Mouse (Mus musculus) c-Kit-positive CD71-negative TER-119-negative erythroid progenitor cells, embryonic 14.5 days (primary cell): ENCODE measurements at regions not wholly inside any gene's neighbourhood (a gene's known extent, or its start where the extent isn't known, plus 50 kb on each side); places are given as distances from the start of the nearest gene placed in this dataset.
A peak's percentile ranks its signal among the peaks of the same experiment; 100 is the strongest.
"Not testable (repeated sequence)": the region's sequence is repeated elsewhere in the genome, so short reads cannot be mapped to it uniquely, and the experiment has no call there.

Experiments used
- DNase-seq: peaks from one replicate; pipeline ENCODE4 v3.0.0-alpha.2; 2013; ENCODE audit warnings: low read depth

DNA sequence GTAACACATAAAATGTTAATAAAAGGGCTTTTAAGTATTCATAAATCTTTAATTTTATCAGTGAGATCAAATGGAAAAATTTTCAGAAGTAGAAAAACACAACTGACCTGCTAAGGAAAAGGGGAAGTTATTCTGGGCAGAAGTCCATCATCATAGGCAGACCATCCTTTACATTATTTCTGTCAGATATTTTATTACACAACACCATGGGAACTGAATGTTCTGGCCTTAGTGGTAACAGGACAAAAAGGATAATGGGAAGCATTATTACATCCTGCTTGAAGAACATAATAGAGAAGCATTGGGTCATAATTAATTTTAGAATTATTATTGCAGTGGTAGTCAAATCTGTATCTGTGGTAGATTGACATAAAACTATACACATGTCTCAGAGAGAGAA, 603.5 kb upstream of the Gje1 start:
- no peak for DNase-seq

DNA sequence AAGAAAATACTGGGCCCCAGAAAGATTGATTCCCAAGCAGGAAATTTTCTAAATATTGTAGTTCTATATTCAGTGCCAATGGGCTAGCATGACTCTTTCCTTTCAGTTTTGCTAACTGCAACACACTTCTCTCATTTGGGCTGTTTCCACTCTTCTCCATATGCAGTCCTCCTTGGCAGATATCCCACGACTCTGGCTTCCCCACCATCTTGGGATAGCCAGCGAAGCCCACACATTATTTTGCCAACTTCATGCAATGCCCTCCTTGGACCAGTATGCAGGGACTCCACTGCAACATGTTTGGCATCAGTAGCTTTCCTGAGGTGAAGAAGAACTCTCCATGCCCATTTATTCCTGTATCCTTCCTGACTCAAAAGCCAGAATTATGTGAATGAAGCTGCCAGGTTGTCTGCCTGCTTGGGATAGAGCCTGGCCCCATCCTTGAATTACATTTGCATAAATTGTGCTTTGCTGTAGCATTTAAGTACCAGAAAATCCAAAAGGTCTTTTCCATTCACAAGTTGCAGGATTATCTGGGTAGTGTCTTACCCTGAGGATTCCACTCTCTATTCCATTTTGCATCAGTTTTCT, 599.1 kb upstream of the Gje1 start:
- no peak for DNase-seq

DNA sequence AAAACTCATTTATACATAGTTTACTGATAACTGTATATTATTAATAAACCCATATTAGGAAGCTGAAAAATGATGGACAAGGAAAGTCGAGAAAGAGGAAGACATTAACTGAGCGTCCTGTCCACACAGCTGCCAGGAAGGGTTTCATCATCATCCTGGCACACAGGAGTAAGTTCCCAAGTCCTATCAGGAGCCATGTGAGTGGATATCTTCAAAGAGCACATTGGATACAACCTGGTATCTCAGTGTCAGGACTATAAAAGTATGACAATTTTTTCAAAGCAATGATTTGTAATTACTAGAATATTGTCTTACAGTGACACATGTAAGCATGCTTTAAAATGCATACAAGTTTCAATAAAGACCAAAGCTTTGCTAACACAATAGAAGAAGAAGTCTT, 592.6 kb upstream of the Gje1 start:
- DNase-seq, result no peak

DNA sequence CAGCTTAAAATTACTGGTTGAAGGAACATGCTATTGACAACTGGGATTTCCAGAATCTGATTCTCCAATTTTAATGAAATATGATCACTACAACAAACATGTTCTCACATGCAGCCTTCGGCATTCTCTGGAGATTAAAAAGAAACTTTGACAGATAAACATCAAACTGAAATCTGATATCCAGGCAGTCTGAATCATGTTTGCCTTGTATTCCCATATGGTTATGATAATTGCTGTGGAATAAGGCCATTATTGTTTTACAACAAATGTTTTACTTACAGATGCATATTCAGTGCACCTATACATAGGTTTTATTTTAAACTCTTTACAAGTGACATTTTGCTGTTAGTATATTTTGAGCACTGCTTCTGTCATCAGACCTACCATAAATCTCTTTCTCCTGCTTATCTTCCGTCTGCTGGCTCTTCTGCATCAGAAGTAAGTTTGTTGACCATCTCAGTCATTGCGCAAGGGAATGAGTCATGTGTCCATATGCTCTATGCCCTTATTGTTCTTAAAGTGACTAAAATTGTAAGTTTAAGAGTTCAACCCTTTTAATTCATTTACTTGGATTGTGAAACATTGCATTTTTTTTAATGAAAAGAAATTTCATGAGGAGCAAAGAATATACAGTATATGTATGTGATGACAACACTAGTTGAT, 587.9 kb upstream of the Gje1 start:
- DNase-seq, result no peak

DNA sequence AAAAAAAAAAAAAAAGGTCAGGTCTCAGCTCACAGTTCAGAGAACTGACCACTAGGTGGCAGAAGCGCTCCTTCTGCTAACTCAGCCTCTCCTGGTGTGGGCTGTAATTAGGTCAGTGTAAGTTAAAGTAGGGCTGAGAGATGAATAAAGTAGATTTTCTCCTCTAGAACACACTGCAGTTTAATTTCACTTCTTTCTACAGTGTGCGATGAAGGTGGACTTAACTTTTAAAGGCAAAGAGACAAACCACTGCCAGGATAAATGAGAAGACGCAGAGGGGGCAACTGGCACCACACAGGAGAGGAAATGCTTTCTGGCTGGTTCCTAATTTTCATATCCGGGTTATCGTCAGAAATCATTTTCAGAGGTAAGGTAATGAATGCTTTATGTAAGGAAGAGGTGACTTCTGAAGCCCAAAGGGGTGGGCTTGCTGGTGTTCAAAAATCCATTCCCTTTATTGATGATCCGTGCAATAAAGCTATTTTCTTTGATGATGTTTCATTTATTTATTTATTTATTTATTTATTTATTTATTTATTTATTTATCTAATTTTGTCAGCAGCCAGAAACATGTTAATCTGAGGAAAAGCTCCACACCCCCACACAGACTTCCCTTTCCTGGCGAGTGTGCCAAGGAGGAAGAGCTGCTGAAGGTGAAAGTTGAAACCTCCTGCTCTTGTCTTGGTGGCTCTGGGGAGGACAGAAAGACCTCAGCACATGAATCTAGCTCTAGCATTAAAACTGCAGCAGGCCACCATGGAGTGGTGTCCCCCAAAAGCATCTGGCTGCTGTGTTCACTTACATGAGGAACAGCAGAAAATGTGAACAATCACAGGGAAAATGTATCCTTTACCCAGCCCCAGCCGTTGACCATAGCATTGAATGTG, 582.4 kb upstream of the Gje1 start:
- peak; percentile 60 for DNase-seq

DNA sequence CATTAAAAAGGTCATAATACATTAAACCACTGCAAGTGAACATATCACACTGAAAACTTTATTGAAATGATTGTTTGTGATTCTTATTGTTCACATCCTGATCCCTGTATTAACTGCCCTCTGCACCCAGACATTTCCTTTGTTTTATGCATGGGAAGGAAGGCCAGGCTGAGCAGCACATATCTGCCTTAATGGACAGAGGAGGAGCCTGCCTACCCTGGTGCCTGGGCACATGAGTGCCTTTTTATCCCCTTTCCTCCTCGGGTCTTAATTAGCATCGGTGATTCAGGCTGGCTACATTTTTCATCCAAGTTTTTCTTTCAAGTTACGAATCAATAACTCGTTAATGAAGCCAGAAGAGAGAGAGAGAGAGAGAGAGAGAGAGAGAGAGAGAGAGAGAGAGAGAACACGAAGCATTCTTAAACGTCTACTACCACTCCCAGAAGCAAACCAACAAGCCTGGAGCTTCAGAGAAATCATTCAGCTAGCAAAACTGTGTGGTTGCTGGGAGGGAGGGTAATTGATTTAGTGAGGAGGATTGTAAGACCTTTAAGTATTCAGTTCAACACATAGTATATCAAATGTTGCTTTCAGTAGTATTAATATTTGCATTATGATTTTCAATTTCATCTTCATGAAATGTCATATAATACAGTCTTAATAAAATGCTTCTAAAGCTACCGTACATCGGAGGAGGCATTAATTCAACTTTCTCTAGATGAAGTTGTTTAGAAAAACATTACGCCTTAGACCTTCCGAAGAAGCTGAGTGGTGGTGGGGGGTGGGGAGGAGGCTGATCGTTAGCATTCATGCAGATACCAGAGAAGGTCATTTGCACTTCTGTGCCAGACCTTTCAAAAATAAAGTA, 581.6 kb upstream of the Gje1 start:
- DNase-seq, result no peak

DNA sequence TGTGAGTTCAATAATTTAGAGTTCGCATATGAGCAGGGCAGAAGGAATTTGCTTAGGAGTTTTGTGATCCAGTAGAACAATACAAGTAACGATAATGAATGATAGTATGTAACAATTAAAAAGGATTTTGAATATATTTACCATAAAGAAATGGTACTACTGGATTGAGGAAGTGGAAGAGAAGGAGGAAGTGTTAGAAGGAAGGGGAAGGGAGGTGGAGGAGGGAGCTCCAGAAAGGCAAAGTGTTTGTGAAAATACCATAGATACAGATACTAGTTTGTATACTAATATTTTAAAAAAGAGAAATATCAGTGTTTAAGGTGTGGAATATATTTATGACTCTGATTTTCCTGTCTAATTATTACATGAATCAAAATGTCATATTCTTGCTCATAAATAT, 579.2 kb upstream of the Gje1 start:
- no peak for DNase-seq

DNA sequence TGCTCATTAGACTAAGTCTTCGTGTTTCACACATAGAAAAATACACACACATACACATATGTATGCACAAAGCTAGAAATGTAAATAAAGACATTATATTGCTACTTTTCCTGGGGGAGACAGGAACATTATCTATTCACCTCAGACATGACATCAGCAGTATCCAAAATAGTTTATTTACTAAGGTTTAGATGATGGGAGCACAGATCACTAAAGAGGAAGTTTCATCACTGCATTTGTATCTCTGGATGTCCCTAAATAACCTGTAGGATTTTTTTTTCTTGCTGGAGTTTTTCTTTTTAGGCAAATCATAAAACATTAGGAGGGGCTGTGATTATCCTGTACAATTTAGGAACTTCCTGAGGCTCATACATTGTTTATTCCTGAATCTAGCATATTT, 576.1 kb upstream of the Gje1 start:
- no peak for DNase-seq

DNA sequence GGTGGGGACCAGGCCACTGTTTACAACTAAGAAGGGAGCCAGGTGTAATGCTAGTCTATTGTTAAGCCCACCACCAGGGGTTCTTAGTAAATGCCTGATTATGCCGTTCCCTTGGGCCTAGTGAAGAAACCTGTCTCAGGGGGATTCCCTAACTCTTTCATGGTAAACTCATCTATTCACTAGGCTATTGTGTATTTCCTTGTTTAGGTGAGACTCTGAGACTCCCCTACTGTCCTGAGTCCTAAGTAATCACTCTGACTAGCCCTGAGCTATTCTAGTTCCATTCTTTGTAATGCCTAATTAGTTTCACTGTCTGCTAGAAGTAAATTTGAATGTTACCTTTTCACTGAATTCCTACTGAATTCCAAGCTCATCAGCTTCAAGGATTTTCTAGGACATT, 545.3 kb upstream of the Gje1 start:
- not testable (repeated sequence) for DNase-seq

DNA sequence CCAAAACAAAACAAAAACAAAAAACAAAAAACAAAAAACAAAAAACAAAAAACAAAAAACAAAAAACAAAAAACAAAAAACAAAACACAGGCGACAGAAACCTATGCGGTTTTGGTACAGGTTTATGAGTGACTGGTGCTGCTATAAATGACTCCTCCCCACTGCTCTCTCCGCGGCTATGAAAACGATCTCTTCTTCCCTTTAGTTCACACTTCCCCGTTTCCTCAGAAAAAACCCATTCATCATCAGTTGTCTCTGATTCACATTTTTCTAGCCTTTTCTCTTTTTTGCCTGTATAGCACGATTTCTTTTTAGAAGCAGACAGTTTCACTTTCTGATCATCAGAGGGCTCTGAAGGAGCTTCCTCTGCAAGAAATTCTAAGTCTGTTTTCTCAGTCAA, 544.3 kb upstream of the Gje1 start:
- not testable (repeated sequence) for DNase-seq

DNA sequence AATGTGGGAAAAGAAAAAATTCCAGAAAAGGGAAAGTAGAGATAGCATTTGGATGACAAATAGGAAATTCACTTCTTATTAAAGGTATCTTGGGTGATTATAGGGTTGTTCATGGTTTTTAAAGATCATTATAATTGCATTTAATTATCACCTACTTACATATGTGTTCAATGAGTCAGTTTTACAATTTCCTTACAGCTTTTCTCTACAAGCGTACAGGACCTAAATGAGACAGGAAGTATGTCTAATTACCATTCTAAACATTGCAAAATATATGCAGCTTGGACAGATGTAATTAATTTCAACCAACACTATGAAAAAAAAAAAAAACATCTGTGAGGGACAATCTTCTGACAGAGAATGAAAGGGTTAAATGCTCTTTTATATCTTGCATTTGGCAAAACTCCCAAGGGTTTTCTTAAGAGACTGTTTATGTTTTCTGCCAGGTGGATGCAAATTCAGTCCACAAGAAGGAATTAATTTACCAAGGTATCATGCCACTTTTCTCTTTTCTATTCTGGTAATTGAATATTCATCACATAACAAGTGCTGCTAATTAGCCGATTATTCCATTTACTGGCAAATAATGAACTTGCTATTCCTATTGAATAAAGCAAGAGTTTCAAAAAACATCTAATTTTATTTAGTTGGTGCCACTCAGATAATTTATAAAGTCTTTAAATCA, 531.5 kb upstream of the Gje1 start:
- no peak for DNase-seq

DNA sequence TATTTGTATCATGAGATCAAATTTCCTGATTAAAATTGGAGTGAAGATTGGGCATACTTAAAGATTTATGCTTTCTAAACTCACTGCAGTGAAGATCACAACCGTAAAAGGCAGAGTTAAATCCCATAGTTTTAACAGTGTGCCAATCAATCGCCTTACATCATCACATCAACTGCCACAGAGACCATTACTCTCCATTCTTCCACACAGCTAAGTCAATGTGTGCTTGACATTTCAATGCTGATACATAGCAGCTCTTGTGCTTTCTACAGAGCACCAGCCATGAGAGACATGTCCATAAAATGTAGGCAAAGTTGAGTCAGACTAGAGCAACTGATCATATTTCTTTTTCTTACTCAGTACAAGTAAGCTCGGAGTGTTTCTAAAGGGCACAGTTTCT, 530.9 kb upstream of the Gje1 start:
- DNase-seq, result no peak

DNA sequence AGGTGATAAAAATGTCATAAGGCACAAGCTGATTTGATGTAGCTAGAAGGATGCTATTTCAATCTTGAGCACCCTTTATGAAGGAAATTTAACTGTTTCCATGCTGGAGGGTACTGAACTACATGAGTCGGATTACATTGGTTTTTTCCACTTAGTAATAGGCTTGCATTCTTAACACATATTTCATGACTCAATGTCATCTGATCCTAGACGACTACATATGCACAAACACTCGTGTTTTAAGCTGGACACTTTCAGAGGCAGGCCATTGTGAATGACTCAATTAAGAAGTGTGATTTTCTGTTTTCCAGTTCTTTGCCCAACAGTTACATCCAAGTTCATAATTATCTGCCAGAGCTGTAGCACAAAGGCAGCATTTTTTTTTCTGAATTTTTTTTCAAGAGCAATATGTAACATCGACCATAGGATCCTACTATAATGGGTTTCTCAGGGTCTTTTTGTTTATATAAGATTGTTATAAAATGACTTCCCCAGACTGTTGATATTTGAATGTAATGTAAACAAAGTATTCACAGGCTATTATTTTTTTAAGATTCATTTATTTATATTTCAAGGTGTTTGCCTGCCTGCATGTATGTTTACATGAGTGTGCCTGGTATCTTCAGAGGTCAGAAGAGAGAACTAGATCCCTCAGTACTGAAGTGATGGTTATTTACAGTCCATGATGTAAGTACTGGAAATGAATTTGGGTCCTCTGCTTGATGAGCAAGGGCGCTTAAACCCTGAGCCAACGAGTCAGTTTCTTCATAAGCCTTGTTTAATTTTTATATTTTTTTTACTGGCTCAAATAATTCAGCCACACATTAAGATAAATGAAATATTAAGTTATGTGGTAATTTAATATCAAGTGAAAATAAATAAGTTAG, 526.6 kb upstream of the Gje1 start:
- no peak for DNase-seq

DNA sequence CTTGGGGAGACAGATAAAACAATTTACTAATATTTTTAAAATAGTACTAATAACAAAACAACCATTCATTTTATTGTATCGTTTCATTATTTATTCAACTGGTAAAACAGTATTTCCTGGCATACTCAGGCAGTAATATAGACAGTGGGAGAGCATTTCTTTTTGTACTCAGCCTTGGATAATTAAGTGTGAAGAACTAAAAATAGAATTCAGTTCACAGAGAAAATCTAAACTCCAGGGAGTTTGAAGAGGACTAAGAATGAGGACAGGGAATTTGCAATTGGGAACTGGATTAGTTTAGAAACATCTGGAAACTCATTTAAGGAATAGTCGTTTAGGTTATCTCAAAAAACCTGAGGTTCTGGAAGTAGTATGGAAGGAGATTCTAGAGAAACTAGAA, 525.4 kb upstream of the Gje1 start:
- DNase-seq, result no peak

DNA sequence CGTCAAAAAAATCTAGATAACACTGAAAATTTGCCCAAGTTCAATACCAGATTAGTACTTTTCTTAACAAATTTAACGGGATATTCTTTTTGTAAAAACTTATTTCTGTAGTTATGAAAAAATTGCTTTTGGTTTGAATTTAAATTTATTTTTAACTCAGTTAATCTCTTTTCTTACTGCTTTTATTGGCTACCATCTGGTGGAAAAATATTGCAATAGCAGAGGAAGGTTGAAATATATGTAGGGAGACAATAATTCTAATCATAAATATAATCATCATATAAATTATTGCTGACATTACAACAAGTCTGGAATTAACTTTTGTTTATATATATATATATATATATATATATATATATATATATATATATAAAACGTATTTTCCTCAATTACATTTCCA, 500.9 kb upstream of the Gje1 start:
- no peak for DNase-seq

DNA sequence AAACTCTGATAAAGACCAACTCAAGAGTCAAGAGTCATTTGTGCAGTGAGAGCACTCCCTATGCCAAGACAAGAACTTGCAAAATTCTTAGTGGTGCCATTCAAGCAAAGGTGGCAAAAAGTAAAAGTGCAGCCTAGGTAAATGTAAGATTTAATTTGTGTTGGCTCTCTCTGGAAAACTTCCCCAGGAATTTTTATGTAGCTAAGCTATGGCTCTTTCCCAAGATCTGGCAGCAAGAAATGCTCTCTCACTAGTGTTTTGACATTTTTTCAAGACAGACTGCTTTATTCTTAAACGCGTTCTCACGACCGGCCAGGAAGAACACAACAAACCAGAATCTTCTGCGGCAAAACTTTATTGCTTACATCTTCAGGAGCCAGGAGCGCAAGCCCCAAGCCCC, 461.6 kb upstream of the Gje1 start:
- DNase-seq, result no peak

DNA sequence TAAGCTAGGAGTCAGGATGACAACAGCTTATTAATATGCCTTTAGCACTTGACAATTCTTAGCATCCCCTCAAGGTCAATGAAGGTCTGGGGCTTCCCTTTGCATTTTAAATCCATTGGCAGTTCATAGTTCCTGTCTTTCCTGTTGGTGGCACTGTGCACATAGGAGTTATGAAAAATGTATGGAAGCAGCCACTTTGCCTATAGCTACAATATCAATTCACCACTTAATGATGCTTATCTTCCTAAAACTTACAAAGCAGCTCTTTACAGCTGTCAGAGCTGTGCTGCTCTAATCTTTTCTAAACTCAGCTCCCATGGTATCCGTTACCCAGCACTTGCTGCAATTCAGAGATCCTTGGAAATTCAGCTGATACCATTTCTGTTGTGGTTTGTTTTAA, 456.4 kb upstream of the Gje1 start:
- DNase-seq, result no peak

DNA sequence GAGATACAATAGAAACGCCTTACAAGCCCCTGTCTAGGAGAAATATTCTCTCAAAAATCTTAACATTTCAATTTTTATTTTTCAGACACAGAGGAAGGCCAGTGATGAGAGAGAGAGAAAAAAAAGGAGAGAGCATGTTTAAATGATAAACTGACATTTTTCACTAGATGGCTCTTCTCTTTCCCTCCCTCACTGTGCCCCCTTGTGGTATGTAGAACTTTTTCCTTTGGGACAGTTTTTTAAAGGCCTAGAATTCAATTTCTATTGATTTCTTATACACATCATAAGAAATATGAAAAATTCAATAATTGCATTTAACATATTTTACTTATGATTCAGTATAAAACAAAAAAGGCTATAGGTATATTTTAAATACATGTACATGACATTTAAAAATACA, 454.5 kb upstream of the Gje1 start:
- no peak for DNase-seq

DNA sequence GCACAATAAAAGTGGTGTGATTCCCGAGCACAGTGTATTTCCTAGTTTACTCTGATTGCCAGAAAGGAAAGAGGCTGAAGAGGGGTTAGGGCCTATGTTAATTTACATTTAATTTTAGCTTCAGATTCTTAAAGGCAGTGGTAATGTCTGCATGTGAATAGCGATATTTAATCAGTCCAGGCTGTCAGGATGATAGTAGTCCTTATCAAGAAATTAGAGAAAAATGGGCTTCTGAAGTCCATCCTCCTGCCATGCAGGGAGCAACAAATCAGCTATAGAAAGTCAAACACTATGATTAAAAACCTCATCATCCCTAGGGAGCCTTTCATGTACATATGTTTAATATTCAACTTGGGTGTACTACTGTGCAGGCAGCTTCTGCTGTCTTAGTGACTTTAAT, 422.7 kb upstream of the Gje1 start:
- DNase-seq, result no peak
